Mouse (Mus musculus): ENCODE results near the gene Ube2f.
A peak's percentile ranks its signal among the peaks of the same experiment; 100 is the strongest.

Gene Ube2f

DNA sequence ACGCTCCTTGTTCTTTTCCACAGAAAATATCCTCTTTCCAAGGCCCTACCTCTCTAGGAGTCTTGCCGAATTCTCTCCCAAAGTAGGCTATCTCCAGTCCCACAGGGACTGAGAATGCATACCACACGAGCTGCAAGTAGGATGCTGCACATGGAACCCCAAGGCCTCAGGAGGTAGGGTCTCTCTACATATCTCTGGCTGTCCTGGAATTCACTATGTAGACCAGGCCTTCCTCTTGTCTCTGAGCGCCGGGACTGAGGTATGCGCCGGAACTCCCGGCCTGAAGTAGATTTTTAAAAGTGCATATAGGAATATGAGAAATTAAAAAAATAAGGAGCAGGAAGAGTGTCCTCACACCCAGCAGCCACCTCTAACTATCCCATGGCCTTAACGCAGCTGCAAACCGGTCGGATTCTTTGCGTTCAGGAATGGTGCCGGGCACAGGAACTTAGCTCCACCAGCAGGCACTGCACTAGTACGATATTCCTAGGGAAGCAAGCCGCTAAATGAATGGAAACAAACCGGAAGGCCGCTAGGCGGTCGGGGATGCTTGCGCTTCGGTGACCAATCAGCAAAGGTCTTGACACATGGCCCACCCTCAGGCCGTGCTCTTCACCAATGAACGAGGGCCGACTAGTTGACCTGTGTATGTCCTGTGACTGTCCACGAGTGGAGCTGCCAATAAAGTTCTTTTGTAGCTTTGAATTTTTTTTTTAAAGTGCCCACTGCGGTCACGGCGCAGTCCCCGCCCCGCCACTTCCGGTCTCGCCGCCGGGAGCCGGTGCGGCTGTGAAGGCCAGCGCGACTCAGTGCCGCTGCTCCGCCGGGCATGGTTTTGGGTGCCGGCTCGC, at the start of gene Ube2f:
TSS of gene Ube2f (plus strand) at position 741 of the 851 bp plus-strand sequence.
- peak; percentile 95 to 97 for DNase-seq (ENCODE audit: low spot score in 2 of 2)

DNA sequence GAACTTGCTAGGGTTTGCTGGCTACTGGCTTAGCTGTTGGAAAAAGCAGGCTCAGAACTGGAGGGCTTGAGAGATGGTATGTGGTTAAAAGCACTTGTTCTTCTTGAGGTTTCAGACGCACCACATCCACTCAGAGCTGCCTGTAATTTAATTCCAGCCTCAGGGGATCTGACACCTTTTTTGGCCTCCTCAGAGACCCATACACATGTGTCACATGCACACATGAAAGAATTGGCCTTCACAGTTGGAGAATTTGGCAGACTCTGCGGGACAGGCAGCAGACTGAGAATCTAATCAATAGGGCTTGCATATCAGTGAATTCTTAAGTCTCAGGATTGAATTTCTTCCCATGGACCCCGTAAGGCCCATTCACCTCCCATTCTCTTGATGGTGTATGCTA, 49.0 kb upstream of the Ube2f start:
- no peak for DNase-seq (ENCODE audit: low spot score in 2 of 2)

DNA sequence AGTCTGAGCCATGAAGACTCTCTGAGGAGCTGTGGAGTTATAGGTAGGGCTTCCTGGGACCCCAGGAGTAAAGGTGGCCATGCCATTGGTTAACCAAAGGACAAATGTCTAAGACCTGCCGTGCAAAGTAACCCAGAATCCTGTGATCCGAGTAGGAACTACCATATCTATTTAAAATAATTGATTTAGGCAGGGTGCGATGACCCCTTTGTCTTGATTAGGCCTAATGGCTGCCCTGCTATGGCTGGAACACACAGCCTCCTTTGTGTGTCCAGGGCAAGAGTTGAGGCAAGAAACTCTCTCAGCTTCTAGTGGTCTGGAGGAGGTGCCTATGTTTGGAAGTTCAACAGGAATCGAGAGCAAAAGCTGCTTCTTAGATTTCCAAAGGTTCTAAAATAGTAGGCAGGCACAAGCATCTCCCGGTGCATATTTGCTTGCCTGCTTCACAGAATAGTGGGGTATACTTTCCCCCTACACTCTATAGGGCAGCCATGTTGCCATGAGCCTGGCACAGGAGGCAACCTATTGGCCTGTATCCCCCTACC, 45.8 kb upstream of the Ube2f start:
- no peak for DNase-seq (ENCODE audit: low spot score in 2 of 2)

DNA sequence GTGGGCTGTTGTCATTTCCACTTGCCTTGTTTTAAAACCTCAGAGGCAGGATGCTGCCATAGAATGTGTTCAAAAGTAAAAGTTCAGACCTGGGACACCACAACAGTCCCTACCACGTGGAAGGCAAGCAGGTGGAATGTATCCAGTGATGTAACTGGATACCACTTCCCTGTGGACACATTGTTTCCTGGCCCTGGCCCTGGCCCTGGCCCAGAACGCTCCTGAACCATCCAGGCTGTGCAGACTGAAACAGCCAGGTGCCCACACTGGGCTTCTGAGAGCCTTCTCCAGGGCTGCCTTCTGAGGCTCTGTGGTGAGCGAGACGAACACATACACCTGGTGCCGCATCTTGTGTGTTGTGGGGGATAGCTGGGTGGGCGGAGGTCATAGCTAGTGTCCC, 44.5 kb upstream of the Ube2f start:
- no peak for DNase-seq (ENCODE audit: low spot score in 2 of 2)

DNA sequence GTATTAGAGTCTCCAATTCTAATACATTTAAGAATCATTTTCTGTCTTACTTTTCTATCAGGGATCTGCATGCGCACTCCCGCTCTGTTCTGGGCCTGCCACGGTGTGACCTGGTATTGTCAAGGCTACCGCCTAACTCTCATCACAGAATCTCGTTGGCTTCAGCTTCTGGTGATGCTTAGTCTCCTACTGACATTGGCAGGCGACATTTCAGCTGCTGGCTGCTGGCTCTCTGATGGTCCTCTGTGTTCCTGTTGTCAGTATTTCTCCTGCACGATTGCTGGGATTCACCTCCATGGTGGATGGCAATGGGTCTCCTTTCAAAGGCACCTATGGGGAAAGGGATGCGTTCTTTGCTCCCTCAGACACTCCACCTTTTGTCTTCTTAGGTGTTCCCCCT, 43.8 kb upstream of the Ube2f start:
- DNase-seq (ENCODE audit: low spot score in 2 of 2): no peak

DNA sequence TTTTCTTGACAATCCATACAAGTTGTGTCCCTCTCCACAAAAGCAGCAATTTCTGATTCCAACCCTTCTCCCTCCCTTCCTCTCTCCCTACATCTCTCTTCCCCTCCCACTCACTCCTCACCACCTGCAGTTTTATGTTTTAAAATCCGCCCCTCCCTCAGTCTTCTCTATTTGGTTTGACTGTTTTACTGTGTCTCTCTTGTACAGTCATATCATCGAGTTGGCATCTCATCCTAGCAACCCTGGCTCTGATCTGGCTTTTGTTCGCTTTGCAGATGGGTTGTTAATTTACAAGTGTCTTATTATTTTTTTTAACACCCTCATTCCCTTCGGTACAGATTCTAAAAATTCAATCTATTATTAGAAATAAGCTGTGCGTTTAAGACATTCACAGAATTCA, 43.2 kb upstream of the Ube2f start:
- no peak for DNase-seq (ENCODE audit: low spot score in 2 of 2)

DNA sequence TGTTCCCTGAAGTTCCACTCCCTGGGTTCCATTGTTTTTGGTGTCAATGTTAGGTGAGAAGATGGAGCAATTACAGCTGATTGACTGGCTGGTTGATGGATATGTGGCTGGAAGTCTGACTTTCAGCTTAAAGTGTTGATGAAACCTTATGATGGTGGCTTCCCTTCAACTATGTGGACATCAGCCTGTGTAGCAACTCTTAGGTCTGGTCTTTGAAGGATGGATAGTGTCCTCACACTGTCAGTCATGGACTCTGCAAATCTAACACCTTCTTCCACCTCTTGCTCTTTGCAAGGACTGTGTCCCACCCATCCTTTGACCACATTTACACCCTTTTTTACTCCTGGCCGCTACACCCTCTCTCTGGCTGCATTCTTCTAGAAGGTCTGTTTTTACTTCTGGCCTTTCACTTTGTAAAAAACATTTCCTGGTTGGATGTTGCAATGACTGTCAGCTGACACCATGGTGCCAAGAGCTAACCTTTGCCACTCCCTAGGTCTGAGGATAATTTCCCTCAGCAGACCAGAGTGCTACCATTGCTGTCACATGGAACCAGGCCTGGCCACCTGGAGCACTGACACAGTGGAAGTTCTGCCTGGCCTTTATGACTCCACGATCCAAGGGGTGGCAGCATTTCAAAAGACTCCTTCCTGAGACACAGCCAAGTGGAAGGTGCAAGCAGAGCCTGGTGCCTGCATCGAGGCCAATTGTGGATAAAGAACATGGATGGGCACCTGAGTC, 42.6 kb upstream of the Ube2f start:
- DNase-seq (ENCODE audit: low spot score in 2 of 2): no peak

DNA sequence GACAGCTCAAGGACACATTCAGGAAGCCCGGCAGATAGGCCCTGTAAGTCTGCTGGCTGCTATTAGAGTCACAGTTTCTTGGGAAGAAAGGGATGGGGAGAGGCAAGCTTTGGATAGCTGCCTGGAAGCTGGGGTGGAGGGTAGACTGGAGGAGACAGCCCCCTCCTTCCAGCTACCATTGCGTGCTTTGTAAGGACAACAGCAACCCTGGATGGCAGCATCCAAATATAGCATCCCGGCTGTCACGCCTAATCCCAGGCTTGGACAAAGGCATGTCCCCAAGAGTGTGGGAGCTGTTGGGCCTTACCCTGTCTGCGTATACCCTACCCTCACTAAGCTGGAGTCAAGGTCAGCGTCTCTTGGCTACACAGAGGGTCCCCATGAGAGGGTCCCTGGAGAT, 40.8 kb upstream of the Ube2f start:
- peak; percentile 54 to 74 for DNase-seq (ENCODE audit: low spot score in 2 of 2)

DNA sequence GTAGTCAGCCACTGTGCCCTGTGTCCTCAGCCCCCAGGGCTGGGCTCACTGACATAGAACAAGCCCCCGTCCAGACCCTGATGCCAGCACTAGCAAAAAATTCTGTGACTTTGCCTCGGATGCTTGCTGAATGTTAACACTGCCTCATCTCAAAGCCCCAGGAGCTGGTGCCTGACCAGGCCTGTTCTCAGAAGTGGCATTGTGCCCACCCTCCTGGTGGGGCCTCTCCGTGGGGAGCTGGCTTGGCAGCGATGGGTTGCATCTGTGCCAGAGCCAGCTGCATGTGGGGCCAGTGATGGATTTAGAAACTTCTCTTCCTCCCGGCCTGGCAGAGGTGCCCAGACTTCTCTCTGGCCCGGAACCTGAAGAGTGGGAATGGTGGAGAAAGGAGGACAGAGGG, 40.3 kb upstream of the Ube2f start:
- peak; percentile 86 to 89 for DNase-seq (ENCODE audit: low spot score in 2 of 2)

DNA sequence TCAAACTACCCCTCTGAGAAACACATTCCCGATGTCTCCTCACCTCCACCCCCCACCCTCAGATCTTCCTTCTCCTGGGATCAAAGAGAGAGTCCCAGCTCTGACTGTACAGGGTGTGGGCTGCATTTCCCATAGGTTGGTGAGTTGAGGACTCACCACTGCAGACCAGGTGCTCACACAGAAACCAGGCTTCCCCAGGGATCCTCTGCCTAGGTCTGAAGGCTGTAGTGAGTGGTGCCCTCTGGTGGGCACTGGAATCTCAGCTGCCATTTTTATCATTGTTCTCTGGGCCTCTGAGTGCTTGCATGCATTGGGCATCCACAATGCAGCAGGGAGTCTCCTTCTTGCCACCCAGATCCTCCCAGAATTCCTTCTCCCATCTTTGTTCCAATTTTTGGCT, 39.0 kb upstream of the Ube2f start:
- peak in 1 of 2 experiments; percentile 60 for DNase-seq (ENCODE audit: low spot score in 2 of 2)

DNA sequence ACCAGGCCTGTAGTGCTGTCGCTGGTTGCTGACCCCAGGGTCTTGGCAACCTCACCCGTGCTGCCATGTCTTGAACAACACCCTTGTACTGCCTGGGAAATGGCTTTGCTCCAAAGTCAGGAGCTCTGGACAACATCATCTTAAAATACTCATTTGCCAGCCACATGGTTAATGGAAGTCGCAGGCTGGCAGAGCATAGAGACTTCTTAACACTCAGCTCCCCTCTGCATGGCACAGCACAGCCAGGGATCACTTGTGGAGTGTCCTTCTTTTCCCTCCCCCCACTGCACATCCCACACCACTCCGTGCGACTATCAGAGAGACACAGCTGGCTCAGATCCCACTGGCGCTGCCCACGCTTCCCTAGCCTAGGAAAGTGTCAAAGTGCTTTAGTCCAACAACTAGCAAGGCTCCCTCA, 38.5 kb upstream of the Ube2f start:
- no peak for DNase-seq (ENCODE audit: low spot score in 2 of 2)

DNA sequence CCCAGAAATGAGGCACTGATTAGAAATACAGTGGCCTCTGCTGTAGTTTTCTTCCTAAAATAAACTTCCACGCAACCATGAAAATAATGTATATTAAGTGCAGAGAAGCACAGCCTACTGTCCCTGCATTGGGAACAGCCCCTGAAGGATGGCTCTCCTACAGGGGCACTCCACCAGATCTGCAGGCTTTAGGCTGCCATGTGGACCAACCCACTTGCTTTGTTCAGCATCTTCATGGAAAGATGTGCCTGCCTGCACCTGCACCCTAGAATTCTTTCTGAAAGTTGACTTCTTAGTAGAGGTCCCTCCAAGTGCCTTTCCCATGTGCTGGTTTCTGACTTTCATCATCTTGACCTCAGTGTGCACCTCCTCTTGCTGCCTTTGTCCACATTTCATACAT, 34.8 kb upstream of the Ube2f start:
- DNase-seq (ENCODE audit: low spot score in 2 of 2): no peak

DNA sequence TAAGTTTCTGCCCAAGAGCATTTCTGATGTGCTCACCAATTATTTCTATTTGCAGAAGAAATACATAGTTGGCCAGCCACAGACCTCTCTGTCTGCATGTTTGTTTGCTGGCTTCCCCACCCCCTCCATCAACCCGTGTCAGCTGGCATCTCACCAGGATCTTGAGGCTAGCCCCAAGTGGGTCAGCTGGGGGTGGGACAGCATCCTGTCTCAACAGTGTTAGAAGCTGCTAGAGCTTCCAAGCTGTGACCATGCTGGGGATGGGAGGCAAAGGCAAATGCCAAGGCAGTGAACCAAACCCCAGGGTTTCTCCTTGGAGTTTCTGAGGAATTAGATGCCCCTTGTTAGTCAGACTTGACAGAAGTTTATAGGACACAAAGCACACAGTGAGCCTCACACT, 34.1 kb upstream of the Ube2f start:
- DNase-seq (ENCODE audit: low spot score in 2 of 2): no peak

DNA sequence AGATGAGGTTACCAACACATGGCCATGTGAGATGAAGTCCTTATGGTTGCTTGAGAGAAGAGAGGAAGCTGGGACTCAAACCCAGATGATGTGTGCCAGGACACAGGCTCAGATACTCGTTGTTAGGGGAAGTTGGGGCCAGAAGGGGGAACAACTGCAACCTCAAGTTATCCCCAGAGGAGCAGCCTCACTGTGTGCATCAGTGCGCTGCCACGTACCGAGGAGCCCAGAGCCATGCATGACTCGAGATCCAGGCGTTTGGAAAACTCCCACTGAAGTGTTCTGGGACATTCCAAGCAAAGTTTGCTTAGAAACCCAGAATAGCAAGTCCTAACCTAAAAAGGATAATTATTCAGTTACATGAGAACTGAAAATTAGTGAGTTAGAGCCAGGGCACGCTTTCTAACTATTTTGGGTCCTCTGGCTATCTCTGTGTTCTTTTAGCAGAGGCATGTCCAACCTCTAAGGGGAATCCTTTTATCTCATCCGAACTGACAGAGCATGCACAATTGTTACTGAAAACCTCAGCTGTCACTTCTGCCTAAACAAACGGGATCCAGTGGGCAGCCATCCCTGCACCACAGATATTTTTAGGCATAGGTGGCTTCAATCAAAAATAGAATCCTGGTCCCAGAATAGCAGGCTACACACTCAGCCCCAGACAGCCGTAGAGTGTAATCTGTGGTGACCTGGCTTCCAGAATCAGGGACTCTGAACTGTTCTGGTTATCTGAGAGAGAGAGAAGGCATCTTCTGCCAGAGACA, 33.4 kb upstream of the Ube2f start:
- no peak for DNase-seq (ENCODE audit: low spot score in 2 of 2)

DNA sequence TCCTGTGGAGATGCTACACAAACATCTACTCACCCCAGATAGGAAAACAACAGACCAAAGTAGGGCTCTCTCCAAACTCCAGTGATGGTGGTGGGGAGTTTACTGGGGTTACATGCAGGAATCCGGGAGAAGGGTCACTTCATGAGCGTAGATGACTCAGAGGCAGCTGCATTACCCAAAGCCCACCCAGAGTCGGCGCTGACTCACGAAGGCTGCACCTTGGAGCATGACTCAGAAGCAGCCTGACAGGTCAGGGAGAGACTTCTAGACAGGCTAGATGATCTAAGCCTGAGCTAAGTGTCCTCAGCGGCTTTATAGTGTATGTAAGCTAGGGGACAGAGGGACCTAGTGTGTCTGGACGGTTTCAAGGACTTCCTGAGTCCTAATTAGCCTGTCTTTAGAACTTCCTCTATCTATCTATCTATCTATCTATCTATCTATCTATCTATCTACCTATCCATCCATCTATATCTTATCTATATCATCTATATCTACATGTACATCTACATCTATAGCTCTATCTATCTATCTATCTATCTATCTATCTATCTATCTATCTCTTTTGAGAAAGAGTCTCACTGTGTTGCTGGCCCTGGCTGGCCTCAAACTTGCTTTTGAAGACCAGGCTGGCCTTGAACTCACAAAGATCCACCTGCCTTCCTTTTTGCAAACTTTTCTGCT, 30.3 kb upstream of the Ube2f start:
- DNase-seq (ENCODE audit: low spot score in 2 of 2): no peak

DNA sequence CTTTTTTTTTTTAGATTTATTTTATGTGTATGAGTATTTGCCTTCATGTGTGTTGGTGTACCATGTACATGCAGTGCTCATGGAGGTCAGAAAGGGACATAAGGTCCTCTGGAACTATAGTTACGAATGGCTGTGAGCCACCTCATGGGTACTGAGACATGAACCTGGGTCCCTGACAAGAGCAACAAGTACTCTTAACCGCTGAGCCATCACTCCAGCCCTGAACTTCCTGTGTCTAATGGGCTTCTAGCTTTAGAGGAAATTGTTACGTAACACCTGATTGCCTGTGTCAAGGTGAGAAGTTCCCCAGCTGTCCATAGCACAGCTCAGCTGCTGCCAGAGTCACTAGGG, 29.8 kb upstream of the Ube2f start:
- no peak for DNase-seq (ENCODE audit: low spot score in 2 of 2)

DNA sequence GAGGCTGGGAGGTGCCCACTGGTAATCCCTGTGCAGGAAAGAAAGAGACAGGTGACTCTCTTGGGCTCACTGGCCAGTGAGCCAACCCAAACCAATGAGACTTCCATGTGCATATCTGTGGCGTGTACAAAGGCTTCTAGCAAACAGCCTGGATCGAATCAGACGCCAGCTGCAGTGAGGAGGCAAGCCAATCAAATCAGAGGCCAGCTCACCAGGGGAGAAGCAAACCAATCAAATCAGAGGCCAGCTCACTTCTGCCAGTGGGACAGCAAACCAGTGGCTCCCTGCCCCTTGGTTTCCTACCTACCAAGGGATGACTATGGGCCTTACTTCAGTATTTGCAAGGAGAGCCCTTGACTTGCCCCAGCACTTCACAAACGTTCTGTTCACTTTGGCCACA, 23.5 kb upstream of the Ube2f start:
- no peak for DNase-seq (ENCODE audit: low spot score in 2 of 2)

DNA sequence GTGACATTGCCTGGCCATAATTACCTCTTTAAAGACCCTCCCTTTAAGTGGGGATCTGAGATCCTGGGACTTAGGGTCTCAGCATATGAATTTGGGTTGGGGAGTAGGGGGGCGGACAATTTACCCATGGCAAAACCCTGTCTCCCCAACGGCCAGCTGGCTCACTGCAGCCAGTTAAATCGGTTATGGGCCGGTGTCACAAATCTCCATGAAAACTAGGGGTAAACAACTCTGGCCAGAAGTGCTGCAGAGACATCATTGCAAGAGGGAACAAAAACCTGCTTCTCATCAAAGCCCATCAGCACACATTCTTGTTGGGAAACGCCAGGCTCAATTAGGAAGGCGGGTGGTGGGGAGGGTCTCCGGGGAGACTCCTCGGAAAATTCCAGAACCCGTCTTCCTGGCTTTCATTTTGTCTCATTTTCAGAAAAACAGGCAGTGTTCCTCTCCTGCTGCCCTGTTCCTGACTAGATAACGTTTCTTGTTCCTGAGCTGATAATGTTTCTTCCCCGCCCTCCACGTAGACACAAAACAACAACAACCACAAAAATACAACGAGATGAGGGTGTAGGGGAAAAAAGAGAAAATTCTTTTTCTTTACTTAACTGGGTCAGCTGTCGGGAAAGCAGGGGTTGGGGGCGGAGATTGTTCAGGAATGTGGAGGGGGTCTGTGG, 22.6 kb upstream of the Ube2f start:
- DNase-seq (ENCODE audit: low spot score in 2 of 2): no peak

DNA sequence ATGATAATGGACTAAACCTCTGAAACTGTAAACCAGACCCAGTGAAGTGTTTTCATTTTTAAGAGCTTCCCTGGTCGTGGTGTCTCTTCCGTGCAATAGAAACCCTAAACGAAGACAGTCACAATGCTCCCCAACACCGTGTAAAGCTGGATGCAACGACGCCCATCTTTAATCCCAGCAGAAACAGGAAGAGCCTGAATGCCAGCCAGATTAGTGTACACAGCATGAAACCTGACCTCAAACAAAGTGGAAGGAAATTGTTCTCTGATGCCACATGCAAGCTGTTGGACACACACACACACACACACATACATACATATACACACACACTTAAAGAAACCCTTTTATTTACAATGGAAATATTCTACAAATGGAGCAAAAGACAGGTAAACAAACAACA, 19.0 kb upstream of the Ube2f start:
- DNase-seq (ENCODE audit: low spot score in 2 of 2): no peak

DNA sequence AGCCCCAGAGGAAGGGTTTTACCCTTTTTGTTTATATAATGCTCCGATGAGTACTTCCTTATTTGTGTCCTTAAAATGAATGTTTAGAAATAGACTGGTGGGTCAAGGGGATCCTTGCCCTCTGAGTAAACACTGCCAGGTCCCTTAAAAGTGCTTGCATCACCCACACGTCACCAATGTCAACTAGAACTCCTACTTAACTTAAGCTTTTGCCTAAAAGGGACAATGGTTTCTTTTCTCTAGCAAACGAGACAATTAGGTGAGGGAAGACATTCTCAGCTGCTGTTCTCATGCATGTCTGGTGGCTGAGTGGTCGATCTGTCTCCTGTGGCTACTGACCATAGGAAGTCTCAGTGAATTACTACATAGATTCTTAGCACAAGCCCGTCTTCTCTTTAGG, 18.2 kb upstream of the Ube2f start:
- DNase-seq (ENCODE audit: low spot score in 2 of 2): no peak

DNA sequence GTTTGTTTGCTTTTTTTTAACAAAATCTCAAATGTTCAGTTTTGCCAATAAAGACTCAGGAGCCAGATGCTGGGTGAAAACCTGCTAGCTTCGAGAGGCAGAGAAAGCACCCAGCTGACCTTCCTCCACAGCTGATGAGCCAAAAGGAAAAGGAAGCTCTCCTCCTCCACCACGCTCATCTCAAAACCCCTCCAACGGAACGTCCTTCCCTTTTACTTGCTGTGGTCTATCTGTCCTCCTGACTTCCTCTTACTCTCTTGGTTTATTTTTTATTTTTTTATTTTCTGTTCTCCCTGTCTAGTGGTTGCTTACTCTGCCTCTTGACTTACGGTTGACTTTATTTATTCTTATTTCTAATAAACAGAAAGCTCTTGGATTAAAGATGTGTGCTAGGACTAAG, 14.7 kb upstream of the Ube2f start:
- no peak for DNase-seq (ENCODE audit: low spot score in 2 of 2)

Data from frontal cortex, postnatal 10 days (tissue).